Mouse (Mus musculus) megakaryocyte, adult 5-6 weeks (primary cell): ENCODE data around the gene Vps53. TPM values are rescaled to one million over a fixed set of nuclear protein-coding genes. Genes with fewer than 3 reads are reported as not detected.
"Not testable (repeated sequence)": the region's sequence is repeated elsewhere in the genome, so short reads cannot be mapped to it uniquely, and the experiment has no call there.

Experiments used
- ATAC-seq: 2 replicates; pipeline ENCODE4 v1.8.0; 2016; ENCODE audit warnings: mild to moderate bottlenecking, inconsistent platforms; ENCODE audit not compliant: poor library complexity, severe bottlenecking
- total RNA-seq, 2 experiments: library from RNA; stranded (forward) in 1 of 2; stranded (reverse) in 1 of 2; fragments of 153-499, 151-499 nt in 1 of 2; fragments of 221-1000, 200-1000 nt in 1 of 2; gene quantifications; 2 replicates each; pipeline versions ENCODE4 v1.2.3 to v1.2.4; 2015 to 2017

Vps53 gene
- total RNA-seq, 2 experiments from 2014 or later: 22.2 to 31.5 TPM

- ATAC-seq: peak; percentile 79
Observed at GRCm38 (mm10) chr11:76025080-76025583, 154.3 kb downstream of the Vps53 start.

- ATAC-seq: no peak
Observed at GRCm38 (mm10) chr11:76020916-76021315, 158.5 kb downstream of the Vps53 start.

DNA sequence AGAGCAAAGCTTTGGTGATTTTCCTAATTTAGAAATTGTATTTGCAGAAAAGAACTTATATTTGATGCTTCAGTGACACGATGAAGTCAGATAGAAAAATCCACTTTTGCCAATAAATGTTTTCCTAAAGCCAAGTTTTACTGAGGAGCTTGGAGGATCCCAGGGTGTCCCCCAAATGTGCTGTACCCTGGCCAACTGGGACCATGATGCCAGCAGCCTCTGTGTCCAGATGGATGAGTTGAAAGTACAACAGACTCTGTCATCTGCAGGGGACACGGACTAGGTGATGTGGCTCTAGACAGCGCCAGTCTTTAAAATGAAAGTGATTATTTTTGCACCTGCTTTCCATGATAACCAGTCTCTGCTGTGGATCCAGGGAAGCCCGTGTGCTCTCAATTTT is 159.6 kb downstream of the Vps53 start:
- no peak for ATAC-seq

GRCm38 (mm10) chr11:76015814-76016213 is 163.6 kb downstream of the Vps53 start:
- no peak for ATAC-seq

- ATAC-seq: no peak
Observed at GRCm38 (mm10) chr11:76015251-76015650, 164.2 kb downstream of the Vps53 start.

GRCm38 (mm10) chr11:76010838-76011624 is 168.4 kb downstream of the Vps53 start:
- no peak for ATAC-seq

DNA sequence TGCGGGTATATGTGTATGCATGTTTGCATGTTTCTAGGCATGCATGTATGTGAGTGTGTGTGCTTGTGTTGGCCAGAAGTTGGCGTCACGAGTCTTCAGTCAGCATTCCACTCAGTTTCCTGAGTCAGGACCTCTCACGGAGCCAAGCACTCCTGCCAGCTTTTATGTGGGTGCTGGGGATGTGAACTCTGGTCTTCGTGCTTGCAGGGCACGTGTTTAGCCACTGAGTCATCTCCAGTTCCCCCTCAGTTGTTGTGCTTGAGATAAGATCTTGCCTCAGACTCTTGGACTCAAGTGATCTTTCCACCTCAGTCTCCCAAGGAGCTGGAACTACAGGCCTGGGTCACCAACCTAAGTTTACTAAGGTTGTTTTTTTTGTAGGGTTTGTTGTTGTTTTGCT is 170.3 kb downstream of the Vps53 start:
- ATAC-seq: no peak

- no peak for ATAC-seq
Observed at GRCm38 (mm10) chr11:76008162-76008561, 171.3 kb downstream of the Vps53 start.

- ATAC-seq: not testable (repeated sequence)
Observed at GRCm38 (mm10) chr11:76004276-76004675, 175.2 kb downstream of the Vps53 start.

- no peak for ATAC-seq
Observed at GRCm38 (mm10) chr11:76001237-76001878, 178.1 kb downstream of the Vps53 start.

- no peak for ATAC-seq
Observed at GRCm38 (mm10) chr11:76000701-76001100, 178.7 kb downstream of the Vps53 start.

- ATAC-seq: peak; percentile 97
Observed at GRCm38 (mm10) chr11:75999440-76000155, 179.8 kb downstream of the Vps53 start, which contains the start of gene 1700016K19Rik. Gene 1700016K19Rik (plus strand): TSS chr11:75999912.

Other genes starting within 250 kb of the Vps53 start
- 0.49 and 0.84 TPM in 2 replicates for gene Rph3al, start 241.2 kb downstream of the Vps53 start, total RNA-seq (2015)
- gene Rph3al, start 241.2 kb downstream of the Vps53 start, total RNA-seq (2017): 1.3 TPM in 1 of 2 replicates, not detected in the other
- not detected in 2 replicates for gene 1700016K19Rik, start 179.7 kb downstream of the Vps53 start, total RNA-seq (2015)
- not detected in 2 replicates for gene 1700016K19Rik, start 179.7 kb downstream of the Vps53 start, total RNA-seq (2017)
- 34.6 and 37.5 TPM in 2 replicates for gene Rflnb, start 151.9 kb downstream of the Vps53 start, total RNA-seq (2015)
- gene Rflnb, start 151.9 kb downstream of the Vps53 start, total RNA-seq (2017): 45.7 and 54.6 TPM in 2 replicates
- 2.1 and 2.4 TPM in 2 replicates for gene Fam57a, start within 50 bp of the Vps53 start, total RNA-seq (2015)
- 1.8 and 1.9 TPM in 2 replicates for gene Fam57a, start within 50 bp of the Vps53 start, total RNA-seq (2017)
- gene Dbil5, start 38.0 kb upstream of the Vps53 start, total RNA-seq (2015): not detected in 2 replicates
- not detected in 2 replicates for gene Dbil5, start 38.0 kb upstream of the Vps53 start, total RNA-seq (2017)
- gene Gemin4, start 38.0 kb upstream of the Vps53 start, total RNA-seq (2015): 2.1 and 6.1 TPM in 2 replicates
- gene Gemin4, start 38.0 kb upstream of the Vps53 start, total RNA-seq (2017): 2.9 and 6.0 TPM in 2 replicates
- gene Mrm3, start 64.1 kb upstream of the Vps53 start, total RNA-seq (2015): 4.5 and 5.9 TPM in 2 replicates
- 7.5 and 8.6 TPM in 2 replicates for gene Mrm3, start 64.1 kb upstream of the Vps53 start, total RNA-seq (2017)
- 41.2 and 63.4 TPM in 2 replicates for gene Glod4, start 64.1 kb upstream of the Vps53 start, total RNA-seq (2015)
- gene Glod4, start 64.1 kb upstream of the Vps53 start, total RNA-seq (2017): 89.6 and 159 TPM in 2 replicates
- gene Nxn, start 219.5 kb upstream of the Vps53 start, total RNA-seq (2015): 9.4 and 15.1 TPM in 2 replicates
- 8.7 and 12.3 TPM in 2 replicates for gene Nxn, start 219.5 kb upstream of the Vps53 start, total RNA-seq (2017)
- 10.5 and 11.0 TPM in 2 replicates for gene Timm22, start 227.3 kb upstream of the Vps53 start, total RNA-seq (2015)
- 6.5 and 10.3 TPM in 2 replicates for gene Timm22, start 227.3 kb upstream of the Vps53 start, total RNA-seq (2017)